Mouse (Mus musculus): ENCODE results near the gene 4930432M17Rik.

Gene 4930432M17Rik

DNA sequence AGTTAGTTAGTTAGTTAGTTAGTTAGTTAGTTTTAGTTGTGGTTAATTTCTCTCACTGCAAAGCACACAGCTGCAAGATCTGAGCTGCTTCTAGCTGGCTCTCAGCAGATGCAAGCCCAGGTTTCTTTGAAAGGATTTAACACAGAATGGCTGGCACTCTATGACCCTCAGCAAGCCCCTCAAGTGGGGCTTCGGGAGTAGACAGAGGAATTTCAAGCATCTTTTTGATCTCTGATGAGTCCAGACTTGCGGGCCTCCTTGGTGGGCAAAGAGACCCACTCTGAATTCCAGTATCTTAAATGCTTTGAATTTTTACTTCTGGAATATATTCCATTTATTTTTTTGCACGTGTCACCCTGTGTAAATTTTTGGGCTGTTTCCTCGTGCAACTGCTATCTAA, 8.4 kb downstream of the 4930432M17Rik start:
- DNase-seq = no peak

DNA sequence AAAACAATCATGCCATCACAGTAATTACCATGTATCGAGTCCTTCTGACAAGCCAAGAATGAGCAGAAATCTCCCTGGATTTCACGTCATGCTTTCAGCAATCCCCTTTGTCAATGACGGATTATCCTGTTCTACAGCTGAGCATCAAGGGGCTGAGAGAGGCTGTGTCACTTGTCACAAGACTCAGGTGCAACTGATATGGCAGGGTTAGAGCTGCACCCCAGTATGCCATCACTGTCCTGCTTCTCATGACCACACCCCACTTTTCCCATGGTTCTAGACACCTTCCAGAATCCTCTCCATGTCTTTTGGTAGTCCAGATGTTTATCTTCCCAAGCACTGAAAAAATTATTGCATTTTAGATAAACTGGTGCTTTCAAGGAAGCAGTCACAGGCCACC, 8.9 kb downstream of the 4930432M17Rik start:
- DNase-seq = no peak

DNA sequence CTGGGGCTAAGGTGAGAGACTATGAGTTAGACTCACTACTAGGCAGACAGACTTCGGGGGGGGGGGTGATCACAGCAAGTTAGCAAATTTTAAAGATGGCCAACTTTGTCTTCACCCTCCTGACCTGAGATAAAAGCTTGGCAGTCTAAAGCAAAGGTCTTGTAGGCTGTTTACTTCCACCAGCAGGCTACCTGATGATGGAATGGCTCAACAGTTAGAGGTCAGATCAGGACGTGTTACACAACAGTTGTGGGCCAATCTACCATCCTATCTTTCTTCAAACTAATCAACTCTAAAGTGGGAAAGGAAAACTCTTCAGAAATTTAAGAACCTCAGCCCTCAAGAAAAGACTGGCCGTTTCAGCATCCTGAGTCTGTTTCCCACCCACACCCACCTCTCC, 9.6 kb downstream of the 4930432M17Rik start:
- DNase-seq = no peak

DNA sequence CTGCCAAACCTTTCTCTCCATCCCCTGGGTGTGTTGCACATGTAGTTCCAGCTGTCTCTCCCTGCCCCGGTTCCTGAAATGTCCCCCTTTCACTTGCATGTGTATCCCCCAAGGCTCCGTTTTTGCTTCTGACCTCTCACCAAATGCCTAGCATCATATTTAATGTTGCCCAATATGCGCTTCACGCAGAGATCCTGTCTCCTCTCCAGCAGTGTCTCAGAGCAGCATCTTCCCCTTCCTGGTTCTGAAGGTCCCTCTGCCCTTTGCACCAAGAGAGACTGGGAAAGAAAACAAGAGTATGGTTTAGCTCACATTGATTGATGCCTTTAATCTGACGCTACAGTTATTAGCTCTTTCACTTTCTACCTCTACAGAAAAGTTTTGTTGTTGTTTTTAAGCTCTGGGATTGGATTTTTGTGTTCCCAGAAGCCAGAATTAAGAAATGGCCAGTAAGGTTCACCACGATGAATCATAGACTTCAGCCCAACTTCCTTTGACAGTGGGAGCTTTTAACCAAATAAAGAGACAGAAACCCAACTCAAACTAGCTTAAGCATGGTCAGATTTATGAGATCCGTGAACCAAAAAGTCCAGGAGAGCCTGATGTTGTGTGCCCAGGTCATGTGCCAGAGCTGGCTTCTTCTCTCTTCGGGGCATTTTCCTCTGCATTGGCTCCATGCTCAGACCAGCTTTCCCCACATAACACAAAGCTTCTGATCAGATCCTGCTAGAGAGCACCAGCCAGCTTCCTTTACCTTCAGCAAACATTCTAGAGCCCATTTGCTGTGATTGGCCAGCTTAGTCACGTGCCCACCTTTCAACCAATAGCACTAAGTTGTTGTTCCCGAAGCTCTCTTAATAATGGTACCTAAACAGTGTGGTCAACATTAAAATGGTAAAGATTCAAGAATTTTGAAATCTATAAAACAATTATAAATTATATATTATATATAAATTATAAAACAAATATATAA, 12.2 kb downstream of the 4930432M17Rik start:
- no peak for DNase-seq

DNA sequence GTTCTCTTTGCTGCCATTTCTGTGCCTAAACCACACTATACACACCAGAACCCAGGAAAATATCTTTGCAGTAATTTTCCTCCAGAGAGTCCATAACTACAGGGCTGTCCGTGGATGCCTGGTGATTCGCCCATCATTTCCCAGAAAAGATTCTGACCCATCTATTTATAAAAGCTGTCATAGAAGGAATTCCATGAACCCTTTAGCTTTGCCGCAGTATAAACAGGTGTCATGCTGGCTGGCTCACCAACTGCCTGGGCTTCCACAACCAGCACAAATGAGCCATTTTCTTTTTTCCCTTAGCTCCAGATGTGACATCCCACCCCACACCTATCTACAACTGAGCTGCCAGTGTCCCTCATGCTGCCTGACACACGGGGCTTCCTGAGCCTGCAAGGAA, 14.0 kb downstream of the 4930432M17Rik start:
- DNase-seq = no peak

DNA sequence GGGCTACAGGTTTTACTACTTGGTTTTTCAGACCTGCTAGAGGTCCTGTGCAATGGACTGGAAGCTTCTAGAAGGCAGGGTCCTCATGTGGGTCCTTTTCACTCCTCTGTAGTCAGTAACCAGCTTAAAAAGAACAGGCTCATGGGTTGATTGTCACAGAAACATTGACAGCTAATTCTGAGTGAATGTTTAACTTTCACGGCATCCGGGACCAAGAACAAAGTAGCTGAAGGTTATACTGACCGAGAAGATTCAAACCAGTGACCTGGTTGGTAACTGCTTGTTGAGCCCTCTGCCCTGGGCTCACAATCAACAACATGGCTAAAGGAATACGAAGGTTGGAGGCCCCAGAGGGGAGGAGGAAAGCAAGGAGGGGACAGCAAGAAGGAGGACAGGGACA, 14.4 kb downstream of the 4930432M17Rik start:
- DNase-seq = no peak

DNA sequence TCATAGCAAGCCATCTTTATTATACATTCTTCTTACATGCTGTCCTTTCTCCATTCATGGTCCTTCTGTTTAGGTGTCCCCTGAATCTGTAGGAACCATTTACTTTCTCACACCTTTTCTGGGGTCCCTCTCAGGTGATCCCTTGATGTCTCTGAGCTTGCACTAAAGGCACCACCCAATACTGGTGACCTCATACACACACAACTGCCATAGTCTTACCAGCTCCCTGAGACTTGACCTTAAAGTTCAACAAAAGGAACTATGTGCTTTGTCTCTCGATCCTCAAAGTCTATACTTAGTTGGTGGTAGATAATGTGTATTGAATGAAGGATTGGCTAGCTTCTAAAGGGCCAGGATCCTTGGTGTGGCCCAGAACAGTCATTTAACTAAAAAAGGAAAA, 15.4 kb downstream of the 4930432M17Rik start:
- no peak for DNase-seq

DNA sequence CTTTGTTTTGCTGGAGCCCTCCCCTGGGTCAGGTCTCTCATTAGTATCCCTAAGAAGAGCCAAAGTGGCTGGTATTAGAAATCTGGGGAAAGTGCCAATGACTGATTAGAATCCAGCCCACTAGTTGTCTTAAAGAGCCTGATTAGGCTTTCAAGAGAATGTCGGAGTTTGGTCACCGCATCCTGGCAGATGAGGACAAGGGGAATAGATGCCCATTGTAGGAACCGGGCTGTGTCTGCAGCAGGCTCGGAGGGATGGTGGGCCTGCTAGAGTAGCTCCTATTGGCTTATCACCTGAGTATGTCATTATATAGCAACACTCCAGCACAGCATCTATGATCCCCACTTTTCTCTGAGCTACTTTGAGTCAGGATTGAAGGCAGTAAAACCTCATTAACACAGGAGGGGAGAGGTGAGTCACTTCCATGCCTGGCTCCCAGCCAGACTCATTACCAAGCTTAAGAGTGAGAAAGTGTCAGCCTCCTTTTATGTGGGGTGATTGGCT, 15.9 kb downstream of the 4930432M17Rik start:
- DNase-seq = peak; percentile 48

DNA sequence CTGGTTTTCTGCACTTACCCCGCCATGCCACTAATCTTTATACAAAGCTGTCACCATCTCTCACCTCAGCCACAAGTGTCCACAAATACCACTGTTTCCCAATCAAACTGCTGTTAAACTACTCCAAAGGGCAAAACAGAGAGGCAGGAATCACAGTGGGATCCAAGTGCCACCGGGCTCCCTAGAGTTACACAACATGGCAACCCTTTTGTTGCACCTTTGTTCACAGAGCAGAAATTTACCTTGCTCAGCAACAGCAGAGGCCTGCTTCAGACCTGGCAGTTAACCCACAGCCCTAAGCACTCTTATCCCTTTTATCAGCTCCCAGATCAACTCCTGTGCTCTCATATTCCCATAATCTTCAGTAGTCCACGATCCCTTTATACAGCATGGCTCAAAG, 17.2 kb downstream of the 4930432M17Rik start:
- DNase-seq = no peak

DNA sequence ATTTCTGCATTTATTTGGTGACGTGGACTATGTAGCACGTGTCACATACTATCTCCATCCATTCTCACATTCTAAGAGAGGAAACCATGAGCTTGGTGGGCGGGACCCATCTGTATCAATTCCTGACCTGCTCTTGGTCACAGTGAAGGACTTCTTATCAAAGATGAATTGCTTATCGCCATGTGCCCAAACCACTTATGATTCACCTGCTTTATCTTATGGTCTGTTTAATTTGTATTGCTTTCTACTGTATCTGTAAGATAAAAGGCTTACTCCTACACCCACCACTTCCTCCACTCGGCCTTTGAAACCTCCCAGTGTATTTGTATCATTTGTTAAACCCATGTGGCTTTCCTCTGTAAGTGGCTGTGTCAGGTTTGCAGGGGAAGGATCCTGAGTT, 18.5 kb downstream of the 4930432M17Rik start:
- DNase-seq = no peak

DNA sequence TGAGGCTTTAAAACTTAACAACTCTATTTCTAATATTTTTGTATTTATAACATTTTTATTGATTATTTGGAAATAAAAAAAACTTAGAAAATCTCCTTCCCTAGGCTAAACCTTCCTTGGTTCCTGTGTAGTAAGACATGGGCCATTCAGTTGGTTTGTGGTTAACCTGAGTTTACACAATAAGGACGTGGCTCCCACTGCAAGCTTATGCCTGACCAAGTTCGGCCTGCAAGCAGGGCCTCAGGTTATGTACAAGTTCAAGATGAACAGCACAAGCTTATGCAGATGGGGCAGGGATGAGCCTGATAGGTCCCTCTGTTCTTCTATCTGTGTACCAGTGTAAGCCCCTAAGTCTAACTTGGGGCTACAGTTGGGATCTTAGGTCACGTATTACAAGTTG, 19.1 kb downstream of the 4930432M17Rik start:
- no peak for DNase-seq

DNA sequence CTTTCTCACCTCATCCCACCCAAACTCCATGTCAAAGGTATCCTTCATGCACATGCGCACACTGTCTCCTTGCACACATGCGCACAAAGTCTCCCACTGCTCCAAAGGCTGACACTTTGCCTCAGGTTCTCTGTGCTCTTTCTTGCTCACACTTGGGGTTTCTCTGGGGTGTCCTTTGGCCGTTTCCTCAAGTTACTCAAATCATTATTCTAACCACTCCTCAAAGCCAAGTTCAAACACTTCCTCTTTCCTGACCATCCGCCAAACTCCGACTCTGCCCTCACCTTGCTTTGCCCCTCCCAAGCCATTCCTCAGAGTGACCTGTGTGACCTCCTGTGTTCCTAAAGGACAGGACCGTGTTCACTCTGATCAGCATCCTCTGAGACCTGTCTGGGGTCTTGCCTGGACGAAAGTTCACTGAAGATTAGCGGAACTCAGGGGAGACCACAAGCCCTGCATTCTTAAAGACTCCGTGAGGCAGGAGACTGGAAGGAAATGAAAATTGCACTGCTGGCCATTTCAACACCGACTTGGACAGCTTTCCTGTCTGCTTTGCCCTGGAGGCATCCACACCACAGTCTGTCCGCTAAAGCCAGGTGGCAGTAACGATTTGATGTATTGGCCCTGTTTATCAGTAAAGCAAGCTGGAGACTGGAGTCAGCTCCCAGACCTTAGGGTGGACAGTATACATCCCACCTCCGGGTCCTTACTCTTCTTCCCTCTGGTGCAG, 22.6 kb downstream of the 4930432M17Rik start:
- no peak for DNase-seq

DNA sequence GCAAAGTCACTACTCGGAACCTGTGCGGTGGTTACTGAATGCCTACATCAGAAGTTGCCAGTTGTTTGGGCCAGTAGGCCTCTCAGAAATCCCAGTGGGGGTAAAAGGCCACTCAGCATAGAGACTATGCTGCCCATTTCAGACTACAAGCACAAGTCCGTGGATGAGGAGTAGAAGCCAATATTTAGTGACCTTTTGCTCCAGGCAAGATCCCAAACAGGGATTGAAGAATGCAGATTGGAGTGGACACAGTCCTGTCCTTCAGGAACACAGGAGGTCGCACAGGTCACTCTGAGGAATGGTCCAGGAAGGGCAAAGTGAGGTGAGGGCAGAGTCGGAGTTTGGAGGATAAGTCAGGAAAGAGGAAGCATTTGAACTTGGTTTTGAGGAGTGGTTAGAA, 23.2 kb downstream of the 4930432M17Rik start:
- no peak for DNase-seq

DNA sequence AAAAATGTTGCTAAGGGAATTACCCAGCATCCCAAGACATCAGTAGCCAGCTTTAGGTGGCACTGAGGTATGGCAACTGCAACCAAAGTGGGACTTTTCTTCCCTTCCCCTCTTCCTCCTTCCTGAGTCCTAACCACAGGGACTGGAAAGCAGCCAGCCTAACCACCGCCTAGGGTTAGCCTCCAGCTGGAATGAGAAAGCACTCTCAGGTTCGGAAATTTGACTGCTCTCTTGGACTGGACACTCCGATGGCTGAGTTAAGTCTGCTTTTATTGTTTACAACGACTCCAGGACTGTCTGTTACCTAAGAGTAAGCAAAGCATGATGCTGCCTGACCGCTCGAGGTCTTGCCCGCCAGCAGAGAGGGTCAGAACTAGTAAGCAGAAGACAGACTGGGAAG, 26.6 kb downstream of the 4930432M17Rik start:
- no peak for DNase-seq

DNA sequence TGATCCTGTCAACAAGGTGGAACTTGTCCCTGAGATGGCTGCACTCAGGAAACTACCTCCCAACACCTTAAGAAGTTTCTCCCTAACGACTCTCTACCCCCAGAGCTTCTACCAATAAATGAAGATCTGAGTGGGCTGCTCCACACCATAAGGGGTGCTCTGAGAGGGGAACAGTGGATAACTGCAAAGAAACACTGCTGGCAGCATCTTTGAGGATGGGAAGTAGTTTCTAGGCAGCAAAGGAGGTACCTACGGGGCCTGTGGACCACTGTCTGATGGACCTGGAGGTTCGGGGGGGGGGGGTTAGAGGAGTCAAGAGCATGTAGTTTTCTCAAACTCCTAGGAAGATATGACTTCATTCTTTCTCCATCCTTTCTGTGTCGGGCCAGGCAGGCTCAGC, 28.8 kb downstream of the 4930432M17Rik start:
- no peak for DNase-seq

DNA sequence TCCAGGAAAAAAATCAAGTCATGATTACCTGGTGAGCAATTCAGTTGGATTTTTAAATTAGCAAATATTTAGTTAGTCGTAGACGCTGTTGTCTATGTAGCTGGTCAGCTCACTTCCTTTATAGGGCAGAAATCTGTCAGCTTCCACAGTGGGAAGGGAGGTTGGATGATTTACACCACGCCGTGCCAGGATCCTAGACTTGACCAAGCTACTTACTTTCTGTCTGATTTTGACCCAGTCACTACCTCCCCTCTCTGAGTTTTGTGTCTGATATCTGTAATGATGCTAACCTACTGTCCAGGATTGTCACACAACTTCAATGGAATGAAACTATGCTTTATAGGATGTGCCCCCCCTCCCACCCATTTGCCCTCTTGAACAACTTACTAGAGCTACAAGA, 29.3 kb downstream of the 4930432M17Rik start:
- DNase-seq = no peak

DNA sequence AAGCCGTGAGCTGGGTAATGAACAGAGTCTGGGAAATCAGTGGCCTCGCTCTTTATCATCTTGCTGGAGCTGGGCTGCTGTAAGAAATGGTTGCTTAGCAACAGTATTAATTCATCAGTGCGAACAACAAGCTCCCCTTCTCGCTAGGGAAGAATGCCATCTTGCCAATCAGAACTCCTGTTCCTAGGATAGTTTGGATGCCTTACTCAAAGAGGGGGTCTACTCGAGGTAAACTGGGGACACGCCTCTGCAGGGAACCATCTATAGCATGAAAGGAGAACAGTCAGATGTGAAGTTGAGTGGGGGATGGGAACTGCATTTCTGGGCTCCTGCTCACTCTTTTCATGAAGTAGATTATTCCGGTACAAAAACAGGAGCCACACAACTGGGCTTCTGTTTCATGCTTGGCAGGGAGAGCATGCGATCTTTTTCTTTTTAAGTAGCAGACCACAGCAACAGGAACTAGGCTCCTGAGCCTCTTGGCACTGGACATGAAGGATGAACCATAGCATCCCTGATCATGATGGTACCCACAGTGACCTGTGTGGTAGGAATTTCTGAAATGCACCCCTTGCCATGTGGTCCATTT, 29.9 kb downstream of the 4930432M17Rik start:
- peak; percentile 38 for DNase-seq

DNA sequence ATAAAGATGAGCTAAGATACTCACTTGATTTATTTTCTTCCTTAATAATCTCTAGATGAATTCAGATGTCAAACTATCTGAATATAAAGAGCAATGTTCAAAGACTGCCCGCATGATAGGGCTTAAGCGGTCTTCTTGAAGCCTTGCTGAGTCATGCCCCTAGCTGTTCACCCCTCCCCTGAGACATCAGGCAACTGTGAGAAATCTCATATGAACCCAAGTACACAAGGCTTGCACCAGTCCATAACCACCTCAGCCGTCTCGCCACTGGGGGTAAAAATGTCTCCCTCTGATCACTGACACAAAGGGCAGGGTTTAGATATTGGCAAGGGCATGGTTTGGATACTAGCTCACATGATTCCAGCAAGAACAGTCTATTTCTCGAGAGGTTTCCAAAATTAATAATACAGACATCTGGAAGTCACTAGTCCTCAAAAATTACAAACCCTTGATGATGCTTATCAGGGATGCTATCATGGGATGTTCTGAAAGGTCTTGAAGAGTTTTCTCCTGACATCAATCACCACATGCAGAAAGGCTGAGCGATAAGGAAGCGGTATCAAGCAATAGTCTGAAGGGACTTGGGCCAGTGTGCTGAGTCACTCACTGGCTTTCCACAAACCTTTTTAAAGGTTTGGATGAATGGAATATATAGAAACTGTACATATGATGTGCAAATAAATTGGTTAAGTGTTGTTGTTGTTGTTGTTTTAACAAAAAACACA, 32.8 kb downstream of the 4930432M17Rik start:
- DNase-seq = no peak

DNA sequence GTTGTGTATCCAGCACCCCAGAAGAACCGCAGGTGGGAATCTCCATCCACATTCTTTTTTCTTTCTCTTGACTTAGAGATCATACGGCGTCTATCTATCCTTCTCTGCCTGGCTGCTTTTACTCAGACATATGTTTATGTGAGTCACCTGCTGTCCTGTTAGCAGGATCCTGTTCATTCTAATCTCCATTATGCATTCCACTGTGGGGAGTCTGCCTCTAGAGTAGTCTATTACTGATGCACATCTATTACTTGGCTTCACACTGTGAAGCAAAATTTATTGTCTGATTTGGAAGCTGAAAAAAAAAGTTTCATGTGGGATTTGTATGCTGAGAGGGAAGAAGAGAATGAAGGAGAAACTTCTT, 33.3 kb downstream of the 4930432M17Rik start:
- DNase-seq = no peak

DNA sequence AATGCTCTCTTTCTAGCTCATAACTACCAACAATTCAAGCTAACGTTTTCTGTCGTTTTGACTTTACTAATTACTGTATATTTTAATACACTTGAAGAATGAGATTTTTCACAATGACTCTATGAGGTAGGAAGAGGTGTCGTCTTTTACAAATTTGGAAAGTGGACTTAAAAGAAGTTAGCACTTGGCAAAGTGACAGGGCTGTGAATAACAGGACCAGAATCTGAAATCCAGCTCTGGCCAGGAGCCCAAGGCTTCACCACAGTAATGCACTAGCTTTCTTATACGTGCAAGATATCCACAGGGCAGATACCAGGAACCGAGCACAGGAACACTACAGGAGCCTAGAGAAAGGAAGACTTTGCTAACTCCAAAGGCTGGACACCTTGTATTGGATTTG, 35.5 kb downstream of the 4930432M17Rik start:
- no peak for DNase-seq

DNA sequence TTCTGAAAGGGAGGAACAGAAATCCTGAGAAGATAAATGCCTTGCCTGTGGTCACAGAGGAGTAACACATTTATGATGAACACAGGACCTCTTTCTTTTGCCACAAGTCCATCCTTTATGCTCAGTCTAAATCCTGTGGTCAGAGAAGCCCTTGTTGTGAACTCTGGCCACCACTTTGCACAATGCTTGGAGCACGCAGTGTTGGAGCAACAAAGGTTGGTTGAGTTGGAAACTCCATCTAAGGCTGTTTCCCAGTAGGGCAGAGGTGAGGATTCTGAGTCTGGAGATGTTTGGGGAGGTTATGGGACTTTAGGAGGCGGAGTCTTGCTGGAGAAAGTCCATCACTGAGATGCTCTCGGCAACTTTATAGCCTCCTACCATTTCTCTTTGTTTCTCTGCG, 36.5 kb downstream of the 4930432M17Rik start:
- no peak for DNase-seq

DNA sequence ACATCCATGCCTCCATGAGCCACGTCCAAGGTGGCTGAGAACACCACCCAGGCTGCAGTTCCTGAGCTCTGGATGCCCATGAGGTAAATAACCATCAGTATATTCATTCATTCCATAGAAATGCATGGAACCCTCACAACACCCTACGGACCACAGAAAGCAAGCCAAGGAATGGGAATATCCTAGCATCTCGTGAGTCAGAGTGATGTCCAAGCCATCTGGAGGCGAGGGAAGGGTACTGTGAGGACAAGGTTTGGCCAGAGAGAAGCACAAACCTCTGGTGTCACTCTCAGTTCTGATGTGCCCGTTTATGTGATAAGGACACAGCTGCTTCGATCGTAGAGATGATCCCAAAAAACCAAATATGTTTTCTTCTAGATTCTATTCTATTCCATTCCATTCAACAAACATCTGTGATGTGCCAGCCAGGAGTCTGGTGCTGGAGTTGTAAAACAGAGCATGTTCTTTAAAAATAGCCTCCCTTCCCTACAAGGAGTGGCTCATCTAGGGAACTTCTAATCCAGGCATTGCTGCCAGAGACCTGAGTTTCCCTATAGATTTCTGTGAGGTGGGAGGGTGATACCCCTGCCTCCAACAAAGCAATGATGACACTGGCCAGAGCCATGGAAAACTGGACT, 40.5 kb downstream of the 4930432M17Rik start:
- no peak for DNase-seq
